Mouse (Mus musculus): ENCODE data around the gene Col4a1. TPM values are rescaled to one million over a fixed set of nuclear protein-coding genes. Genes with fewer than 3 reads are reported as not detected.

The Col4a1 gene
- polyA plus RNA-seq, 1 experiment from 2014 or later = 250 TPM

GRCm38 (mm10) chr8:11252235-11252774, 60.3 kb downstream of the Col4a1 start:
- Histone ChIP-seq H3K9ac (ENCODE audit: low read length) (no peak overlapping the region; the same call in 1 of the 2 replicates), H3K4me3 (ENCODE audit: control insufficient read depth in 1 of 2, insufficient read depth in 1 of 2, low read depth in 1 of 2, low read length in 2 of 2) (no peak overlapping the region), H3K27ac (replicated peaks in 1 of 2; ENCODE audit: control insufficient read depth in 1 of 2, insufficient read depth in 1 of 2, low read depth in 2 of 2, low read length in 2 of 2) (peak overlapping the region; percentile 46 to 73), H3K4me2 (ENCODE audit: low read length) (peak overlapping the region; percentile 35), H3K27me3 (ENCODE audit: control insufficient read depth, insufficient read depth, low read length) (no peaks in the 10 kb centered on the region), H3K9me3 (ENCODE audit: control insufficient read depth, low read length) (no peaks in the 10 kb centered on the region), H3K36me3 (ENCODE audit: control insufficient read depth, insufficient read depth, low read length) (peaks cover 1% of the 10 kb centered on the region), H3K4me1 (ENCODE audit: control insufficient read depth in 2 of 2, insufficient read depth in 2 of 2, low read length in 2 of 2) (peaks cover 34 to 70% of the 10 kb centered on the region in 2 experiments)
- ATAC-seq (ENCODE audit: insufficient number of reproducible peaks, insufficient read depth, low FRiP score, low read depth) = peak; percentile 67
- 13% methylated on average over 7 of the region's 7 CpGs for WGBS

- peaks cover 31 to 60% of the 10 kb centered on the region in 2 experiments for H3K4me1 ChIP-seq (ENCODE audit: control insufficient read depth in 2 of 2, insufficient read depth in 2 of 2, low read length in 2 of 2)
Observed at GRCm38 (mm10) chr8:11250149-11250548, 62.5 kb downstream of the Col4a1 start.

GRCm38 (mm10) chr8:11249541-11250058, 63.0 kb downstream of the Col4a1 start:
- Histone ChIP-seq H3K4me3 (ENCODE audit: control insufficient read depth in 1 of 2, insufficient read depth in 1 of 2, low read depth in 1 of 2, low read length in 2 of 2) (no peak overlapping the region), H3K4me1 (ENCODE audit: control insufficient read depth in 2 of 2, insufficient read depth in 2 of 2, low read length in 2 of 2) (peaks cover 31 to 55% of the 10 kb centered on the region in 2 experiments), H3K27ac (replicated peaks in 1 of 2; ENCODE audit: control insufficient read depth in 1 of 2, insufficient read depth in 1 of 2, low read depth in 2 of 2, low read length in 2 of 2) (peak overlapping the region; percentile 46 to 66; a peak in 1 of 4 replicates), H3K4me2 (ENCODE audit: low read length) (0 out of 2 replicates have a peak overlapping the region, but pooled peaks have one; percentile 4), H3K27me3 (ENCODE audit: control insufficient read depth, insufficient read depth, low read length) (no peaks in the 10 kb centered on the region), H3K9me3 (ENCODE audit: control insufficient read depth, low read length) (no peaks in the 10 kb centered on the region), H3K9ac (ENCODE audit: low read length) (no peak overlapping the region), H3K36me3 (ENCODE audit: control insufficient read depth, insufficient read depth, low read length) (peaks cover 27% of the 10 kb centered on the region)
- 26% methylated on average over 7 of the region's 7 CpGs for WGBS
- ATAC-seq (ENCODE audit: insufficient number of reproducible peaks, insufficient read depth, low FRiP score, low read depth) = no peak

More at GRCm38 (mm10) chr8:11250149-11250548, 62.5 kb downstream of the Col4a1 start:
- 72% methylated on average over 8 of the region's 8 CpGs for WGBS
- no peak overlapping the region for H3K4me2 ChIP-seq (ENCODE audit: low read length)
- H3K4me3 ChIP-seq (ENCODE audit: control insufficient read depth in 1 of 2, insufficient read depth in 1 of 2, low read depth in 1 of 2, low read length in 2 of 2) = no peak overlapping the region
- H3K27ac ChIP-seq (replicated peaks in 1 of 2; ENCODE audit: control insufficient read depth in 1 of 2, insufficient read depth in 1 of 2, low read depth in 2 of 2, low read length in 2 of 2) = peak overlapping the region; percentile 46 to 66
- peaks cover 22% of the 10 kb centered on the region for H3K36me3 ChIP-seq (ENCODE audit: control insufficient read depth, insufficient read depth, low read length)
- H3K9me3 ChIP-seq (ENCODE audit: control insufficient read depth, low read length) = no peaks in the 10 kb centered on the region
- no peak overlapping the region for H3K9ac ChIP-seq (ENCODE audit: low read length)
- ATAC-seq (ENCODE audit: insufficient number of reproducible peaks, insufficient read depth, low FRiP score, low read depth) = no peak
- no peaks in the 10 kb centered on the region for H3K27me3 ChIP-seq (ENCODE audit: control insufficient read depth, insufficient read depth, low read length)

GRCm38 (mm10) chr8:11248712-11249111, 63.9 kb downstream of the Col4a1 start:
- WGBS = 44% methylated on average over 7 of the region's 7 CpGs
- Histone ChIP-seq H3K9me3 (ENCODE audit: control insufficient read depth, low read length) (no peaks in the 10 kb centered on the region), H3K36me3 (ENCODE audit: control insufficient read depth, insufficient read depth, low read length) (peaks cover 36% of the 10 kb centered on the region), H3K4me1 (ENCODE audit: control insufficient read depth in 2 of 2, insufficient read depth in 2 of 2, low read length in 2 of 2) (peaks cover 29 to 47% of the 10 kb centered on the region in 2 experiments), H3K4me2 (ENCODE audit: low read length) (no peak overlapping the region), H3K27ac (replicated peaks in 1 of 2; ENCODE audit: control insufficient read depth in 1 of 2, insufficient read depth in 1 of 2, low read depth in 2 of 2, low read length in 2 of 2) (0 out of 4 replicates have a peak overlapping the region, but pooled peaks of 1 of the 2 experiments have one; percentile 6), H3K9ac (ENCODE audit: low read length) (no peak overlapping the region), H3K4me3 (ENCODE audit: control insufficient read depth in 1 of 2, insufficient read depth in 1 of 2, low read depth in 1 of 2, low read length in 2 of 2) (no peak overlapping the region), H3K27me3 (ENCODE audit: control insufficient read depth, insufficient read depth, low read length) (no peaks in the 10 kb centered on the region)
- no peak for ATAC-seq (ENCODE audit: insufficient number of reproducible peaks, insufficient read depth, low FRiP score, low read depth)

GRCm38 (mm10) chr8:11241488-11241887, 71.1 kb downstream of the Col4a1 start:
- Histone ChIP-seq H3K4me2 (ENCODE audit: low read length) (no peak overlapping the region), H3K4me1 (ENCODE audit: control insufficient read depth in 2 of 2, insufficient read depth in 2 of 2, low read length in 2 of 2) (no peaks in the 10 kb centered on the region), H3K9ac (ENCODE audit: low read length) (no peak overlapping the region), H3K4me3 (ENCODE audit: control insufficient read depth in 1 of 2, insufficient read depth in 1 of 2, low read depth in 1 of 2, low read length in 2 of 2) (no peak overlapping the region), H3K27me3 (ENCODE audit: control insufficient read depth, insufficient read depth, low read length) (no peaks in the 10 kb centered on the region), H3K9me3 (ENCODE audit: control insufficient read depth, low read length) (no peaks in the 10 kb centered on the region), H3K27ac (replicated peaks in 1 of 2; ENCODE audit: control insufficient read depth in 1 of 2, insufficient read depth in 1 of 2, low read depth in 2 of 2, low read length in 2 of 2) (no peak overlapping the region), H3K36me3 (ENCODE audit: control insufficient read depth, insufficient read depth, low read length) (peaks cover 96% of the 10 kb centered on the region)
- 66% methylated on average over 2 of the region's 2 CpGs for WGBS
- ATAC-seq (ENCODE audit: insufficient number of reproducible peaks, insufficient read depth, low FRiP score, low read depth) = no peak

- no peaks in the 10 kb centered on the region for H3K27me3 ChIP-seq (ENCODE audit: control insufficient read depth, insufficient read depth, low read length)
- WGBS = 77% methylated on average over 6 of the region's 6 CpGs
- H3K9ac ChIP-seq (ENCODE audit: low read length) = no peak overlapping the region
- no peak for ATAC-seq (ENCODE audit: insufficient number of reproducible peaks, insufficient read depth, low FRiP score, low read depth)
- no peak overlapping the region for H3K4me2 ChIP-seq (ENCODE audit: low read length)
- no peaks in the 10 kb centered on the region for H3K9me3 ChIP-seq (ENCODE audit: control insufficient read depth, low read length)
- H3K4me1 ChIP-seq (ENCODE audit: control insufficient read depth in 2 of 2, insufficient read depth in 2 of 2, low read length in 2 of 2) = peaks cover 0 to 2% of the 10 kb centered on the region in 2 experiments; a peak in 1 of 4 replicates
- no peak overlapping the region for H3K4me3 ChIP-seq (ENCODE audit: control insufficient read depth in 1 of 2, insufficient read depth in 1 of 2, low read depth in 1 of 2, low read length in 2 of 2)
- H3K27ac ChIP-seq (replicated peaks in 1 of 2; ENCODE audit: control insufficient read depth in 1 of 2, insufficient read depth in 1 of 2, low read depth in 2 of 2, low read length in 2 of 2) = peak overlapping the region in 1 of 2 experiments; percentile 19; a peak in 1 of 4 replicates
- H3K36me3 ChIP-seq (ENCODE audit: control insufficient read depth, insufficient read depth, low read length) = peaks cover 94% of the 10 kb centered on the region
Observed at GRCm38 (mm10) chr8:11234879-11235210, 77.8 kb downstream of the Col4a1 start.

GRCm38 (mm10) chr8:11234151-11234878, 78.3 kb downstream of the Col4a1 start:
- Histone ChIP-seq H3K4me2 (ENCODE audit: low read length) (no peak overlapping the region), H3K4me3 (ENCODE audit: control insufficient read depth in 1 of 2, insufficient read depth in 1 of 2, low read depth in 1 of 2, low read length in 2 of 2) (no peak overlapping the region), H3K27ac (replicated peaks in 1 of 2; ENCODE audit: control insufficient read depth in 1 of 2, insufficient read depth in 1 of 2, low read depth in 2 of 2, low read length in 2 of 2) (no peak overlapping the region), H3K27me3 (ENCODE audit: control insufficient read depth, insufficient read depth, low read length) (no peaks in the 10 kb centered on the region), H3K9ac (ENCODE audit: low read length) (no peak overlapping the region), H3K4me1 (ENCODE audit: control insufficient read depth in 2 of 2, insufficient read depth in 2 of 2, low read length in 2 of 2) (peaks cover 0 to 2% of the 10 kb centered on the region in 2 experiments; a peak in 1 of 4 replicates), H3K9me3 (ENCODE audit: control insufficient read depth, low read length) (no peaks in the 10 kb centered on the region), H3K36me3 (ENCODE audit: control insufficient read depth, insufficient read depth, low read length) (peaks cover 94% of the 10 kb centered on the region)
- no peak for ATAC-seq (ENCODE audit: insufficient number of reproducible peaks, insufficient read depth, low FRiP score, low read depth)
- 45% methylated on average over 10 of the region's 10 CpGs for WGBS
